Mouse (Mus musculus) layer of hippocampus, postnatal 10 days (tissue): ENCODE measurements around the gene Sertad2. TPM values are rescaled to one million over a fixed set of nuclear protein-coding genes. Genes with fewer than 3 reads are reported as not detected.

Experiments used
- DNase-seq, 2 experiments: peaks; one replicate each; pipeline ENCODE4 v3.0.0; 2021; ENCODE audit warnings: low spot score in 2 of 2
- total RNA-seq, 2 experiments: library from RNA; stranded (reverse); gene quantifications; 2 replicates each; pipeline ENCODE4 v1.2.3; 2021

The Sertad2 gene
- total RNA-seq, 2 experiments from 2014 or later, result 21.4 to 24.8 TPM

DNA sequence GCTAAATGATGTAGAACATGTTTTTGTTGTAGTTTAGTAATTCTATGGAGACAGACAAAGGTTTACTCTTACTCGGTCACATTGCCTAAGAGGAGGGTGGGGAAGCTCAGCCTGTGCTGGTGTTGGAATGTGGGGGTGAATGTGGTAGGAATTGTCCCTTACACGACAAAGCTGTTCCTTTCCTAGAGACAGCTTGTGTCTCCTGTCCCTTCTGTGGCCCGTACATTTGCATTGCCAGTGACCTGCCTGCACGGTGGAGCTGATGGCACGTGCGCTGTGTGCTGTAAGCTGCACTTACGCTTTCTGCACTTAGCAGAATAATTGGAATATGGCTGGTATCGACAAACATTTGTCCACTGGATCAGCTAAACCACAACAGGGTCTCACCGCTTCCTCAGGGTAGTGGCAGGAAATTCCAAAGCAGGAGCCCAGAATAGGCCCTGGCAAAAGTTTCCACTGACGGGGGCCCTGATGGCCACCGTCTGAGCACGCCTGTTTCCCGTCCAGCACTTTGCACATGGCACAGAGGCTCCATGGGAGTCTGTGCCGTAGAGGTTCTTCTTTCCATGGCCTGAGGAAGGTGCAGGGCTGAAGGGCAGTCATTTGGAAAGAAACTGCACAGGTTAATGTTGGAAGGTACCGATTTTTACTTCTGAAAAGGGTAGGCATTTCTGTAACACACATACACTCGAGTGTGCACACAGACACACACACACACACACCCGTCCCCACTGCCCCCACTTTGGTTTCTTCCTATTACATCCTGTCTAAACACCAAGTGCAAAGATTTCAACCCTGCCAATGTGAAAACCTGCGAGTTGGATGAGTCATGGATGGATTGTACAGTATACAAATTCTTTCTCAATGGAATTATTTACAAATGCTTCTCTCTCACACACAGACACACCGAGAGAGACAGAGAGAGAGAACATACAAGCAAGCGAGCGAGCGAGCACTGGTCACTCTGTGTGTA, 51.5 kb downstream of the Sertad2 start:
- no peak for DNase-seq

DNA sequence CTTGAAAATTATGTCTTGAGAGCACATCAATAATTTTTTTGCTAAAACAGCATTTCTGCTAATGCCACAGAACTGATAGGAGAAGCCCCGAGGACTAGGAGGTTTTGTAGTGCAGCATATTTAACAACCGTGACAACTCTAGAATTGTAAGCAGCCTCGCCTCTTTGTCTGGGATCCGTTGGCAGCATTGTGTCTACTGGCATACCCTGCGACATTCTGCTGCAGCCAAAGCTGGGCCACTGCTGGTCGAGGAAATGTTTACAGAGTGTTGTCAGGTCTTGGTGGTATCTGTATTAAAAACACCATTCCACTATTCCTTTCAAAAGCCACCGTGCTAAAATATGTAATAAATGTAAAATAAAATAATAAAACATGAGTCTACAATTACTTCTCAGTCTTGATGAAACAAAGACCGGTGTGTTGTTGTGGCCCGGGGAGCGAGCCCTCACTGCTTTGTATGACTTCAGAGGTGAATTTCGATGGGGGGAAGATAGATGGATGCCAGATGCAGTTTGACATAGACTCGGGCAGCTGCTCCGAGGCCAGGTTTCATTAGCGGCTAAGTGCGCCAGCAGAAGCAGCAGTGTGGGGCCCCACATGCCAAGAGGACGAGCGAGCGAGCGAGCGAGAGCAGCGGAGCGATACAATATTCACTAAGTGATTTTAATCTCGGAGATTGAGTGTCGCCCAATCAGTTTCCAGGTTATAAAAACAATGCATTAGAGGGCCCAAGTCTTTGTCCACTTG, 60.2 kb downstream of the Sertad2 start:
- peak; percentile 46 to 54 for DNase-seq

DNA sequence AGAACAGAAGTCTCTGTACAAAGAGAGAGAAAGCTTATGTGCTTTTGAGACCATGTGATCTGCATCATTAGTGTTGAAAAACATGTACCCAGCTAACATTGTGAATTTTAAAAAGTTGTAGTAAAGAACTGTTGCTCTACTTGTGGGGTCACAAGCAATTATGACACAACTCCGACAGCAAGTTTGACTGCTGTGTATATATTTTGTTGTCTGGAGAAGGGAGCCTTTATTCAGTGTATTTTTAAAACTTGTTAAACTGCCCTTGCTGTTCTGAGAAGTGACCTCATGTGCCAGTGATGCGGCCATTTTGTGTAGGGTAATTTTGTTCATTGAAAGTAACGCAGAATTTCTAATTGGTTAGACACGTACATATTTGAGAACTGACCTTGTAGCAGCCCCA, 61.1 kb downstream of the Sertad2 start:
- no peak for DNase-seq

- no peak for DNase-seq
These were observed 62.6 kb downstream of the Sertad2 start for GRCm38 (mm10) chr11:20605613-20606012.

GRCm38 (mm10) chr11:20608442-20608841, 65.4 kb downstream of the Sertad2 start:
- DNase-seq, result no peak

- DNase-seq, result no peak
These were observed 70.2 kb downstream of the Sertad2 start for GRCm38 (mm10) chr11:20613223-20613622.

DNA sequence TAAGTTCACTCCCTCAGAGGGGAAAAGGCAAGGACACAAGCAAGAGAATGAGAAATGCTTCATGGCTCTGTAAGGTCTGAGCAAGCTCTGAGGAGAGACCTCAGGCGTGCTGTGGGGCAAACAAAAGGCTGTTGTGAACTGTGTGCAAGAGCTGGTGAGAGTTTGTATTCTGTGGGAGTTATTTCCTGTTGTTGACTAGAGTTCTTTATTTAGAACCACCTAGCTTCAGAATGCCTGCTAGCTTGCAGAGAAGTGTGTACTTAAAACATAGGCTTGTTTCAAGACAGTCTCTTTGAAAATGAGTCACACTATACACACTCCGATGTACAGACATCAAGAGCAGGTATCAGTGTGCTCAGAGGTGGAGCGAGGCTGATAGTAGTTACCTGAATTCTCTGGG, 73.0 kb downstream of the Sertad2 start:
- no peak for DNase-seq

- DNase-seq, result no peak
These were observed 84.1 kb downstream of the Sertad2 start for GRCm38 (mm10) chr11:20627146-20627545.

DNA sequence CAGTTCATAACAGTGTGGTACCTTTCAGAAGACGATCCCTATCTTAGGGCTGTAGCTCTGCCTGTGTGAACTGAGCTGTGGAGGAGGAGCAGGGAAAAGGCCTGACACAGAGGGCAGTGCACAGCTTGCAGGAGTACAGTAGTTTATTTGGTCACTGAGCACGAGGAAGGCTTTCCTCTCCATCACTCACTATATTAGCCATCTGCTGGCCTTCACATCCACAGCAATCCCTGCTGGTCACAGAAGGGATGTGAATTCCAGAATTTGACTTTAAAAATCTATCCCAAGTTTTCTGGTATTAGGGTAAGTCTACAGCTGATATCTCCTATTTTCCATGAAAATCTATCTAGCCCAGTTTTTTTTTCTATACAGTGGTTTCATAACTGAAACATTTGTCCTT, 85.2 kb downstream of the Sertad2 start:
- DNase-seq, result no peak

DNA sequence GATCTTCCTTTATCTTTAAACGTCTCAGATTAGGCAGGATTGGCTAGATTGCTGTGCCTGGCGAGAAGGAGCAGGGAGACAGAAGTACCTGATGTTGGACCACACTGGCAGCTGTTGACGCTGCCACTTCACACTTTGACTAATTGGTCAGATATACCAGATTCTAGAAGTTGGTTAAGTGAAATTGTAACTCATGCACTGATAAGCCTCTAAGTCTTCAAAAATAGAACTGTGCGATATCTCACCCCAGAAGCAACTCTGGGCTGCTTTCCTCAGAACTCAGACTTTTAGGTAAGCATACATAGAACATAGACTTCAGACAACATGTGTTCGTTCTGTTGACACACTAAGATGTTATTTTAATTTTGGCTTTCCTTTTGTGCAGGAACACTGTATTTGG, 86.6 kb downstream of the Sertad2 start:
- no peak for DNase-seq

DNA sequence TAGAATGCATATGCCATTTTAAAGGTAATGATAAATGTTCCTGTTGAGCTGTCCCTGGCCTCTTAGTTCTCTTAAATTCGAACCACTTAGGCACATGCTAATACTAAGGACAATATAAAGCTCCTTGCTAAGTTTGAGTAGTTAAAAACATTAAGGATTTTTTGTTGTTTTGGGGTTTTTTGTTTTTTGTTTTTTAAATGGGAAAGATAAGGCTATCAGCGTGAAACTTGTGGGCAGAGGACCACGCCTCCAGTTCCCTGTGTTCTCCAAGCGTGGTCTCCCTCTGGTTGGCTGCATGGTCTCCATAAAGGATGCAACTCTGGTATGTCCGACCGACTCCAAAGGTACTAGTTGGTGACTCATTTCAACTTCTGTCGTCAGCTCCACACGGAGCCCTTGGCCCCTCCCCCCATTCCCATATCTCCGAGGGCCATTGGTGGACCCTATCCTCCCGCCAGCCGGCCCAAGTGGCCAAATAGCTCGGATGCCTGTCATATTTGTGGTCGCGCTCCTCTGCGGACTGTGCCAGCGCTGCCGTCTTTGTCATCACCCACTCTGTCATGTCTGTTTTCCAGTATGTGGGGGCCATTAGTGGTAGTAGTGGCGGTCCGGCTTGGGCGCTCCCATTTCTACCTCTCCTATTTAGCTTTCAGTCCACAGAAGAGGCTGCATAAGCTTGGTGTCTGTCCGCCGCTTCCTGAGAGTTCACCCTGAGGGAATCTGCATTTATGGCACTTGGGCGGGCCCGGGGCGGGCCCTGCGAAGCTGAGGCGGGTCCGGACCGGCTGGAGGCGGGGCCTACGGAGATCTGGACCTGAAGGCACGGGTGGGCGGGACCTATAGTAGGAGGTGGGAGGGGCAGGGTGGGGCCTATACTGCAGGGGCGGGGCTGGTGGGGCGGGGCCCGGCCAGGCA, 88.2 kb downstream of the Sertad2 start:
- DNase-seq, result peak; percentile 89 to 93

DNA sequence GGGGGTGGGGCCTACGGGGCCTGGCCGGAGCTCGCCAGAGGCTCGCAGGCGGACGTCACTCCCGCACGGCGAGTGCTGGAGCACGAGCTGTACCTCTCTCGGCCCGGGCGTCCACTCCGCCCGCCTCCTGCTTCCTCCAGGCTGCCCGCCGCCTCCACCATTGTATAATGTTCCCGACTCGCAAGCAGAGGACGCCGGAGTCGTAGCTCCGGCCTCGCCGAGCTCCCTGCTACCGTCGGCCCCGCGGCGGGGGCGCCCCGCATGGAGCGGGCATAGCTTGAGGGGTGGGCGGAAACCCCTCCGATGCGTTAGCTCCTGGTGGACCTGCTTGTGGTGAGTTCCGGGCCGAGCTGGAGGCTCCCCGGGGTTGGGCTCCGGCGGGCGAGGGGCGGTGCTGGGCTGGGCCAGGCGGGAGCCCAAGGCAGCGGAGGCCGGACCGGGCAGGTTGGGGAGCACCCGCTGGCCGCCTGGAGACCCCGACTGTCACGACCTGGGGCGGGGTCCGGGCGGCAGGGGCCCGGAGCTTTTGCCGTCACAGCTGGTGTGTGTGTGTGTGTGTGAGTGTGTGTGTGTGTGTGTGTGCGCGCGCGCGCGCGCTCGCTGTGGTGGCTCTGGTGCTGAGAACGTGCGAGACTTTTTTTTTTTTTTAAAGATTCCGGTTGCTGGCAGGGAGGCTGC, 89.0 kb downstream of the Sertad2 start:
- DNase-seq, result peak in 1 of 2 experiments; percentile 74

- DNase-seq, result no peak
These were observed 89.5 kb downstream of the Sertad2 start for GRCm38 (mm10) chr11:20632619-20632965.

- no peak for DNase-seq
These were observed 91.5 kb downstream of the Sertad2 start for GRCm38 (mm10) chr11:20634543-20634942.

- DNase-seq, result no peak
These were observed 92.6 kb downstream of the Sertad2 start for GRCm38 (mm10) chr11:20635646-20636045.

GRCm38 (mm10) chr11:20636114-20636513, 93.1 kb downstream of the Sertad2 start:
- DNase-seq, result no peak

DNA sequence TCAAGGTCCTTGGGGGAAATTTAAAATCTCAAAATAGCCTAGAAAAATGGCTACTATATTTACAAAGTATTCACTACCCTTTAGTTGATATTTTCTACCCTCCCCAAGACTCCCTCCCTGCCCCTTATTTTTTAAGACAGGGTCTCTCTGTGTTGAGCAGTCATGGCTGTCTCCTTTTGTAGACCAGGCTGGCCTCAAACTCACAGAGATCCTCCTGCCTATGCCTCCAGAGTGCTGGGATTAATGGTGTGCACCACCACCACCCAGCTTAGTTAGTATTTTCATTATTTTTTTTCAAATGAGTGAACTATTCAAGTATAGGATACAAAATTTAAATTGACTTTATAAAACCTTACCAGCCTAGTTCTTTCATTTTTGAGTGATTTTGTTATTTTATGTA, 94.0 kb downstream of the Sertad2 start:
- no peak for DNase-seq

GRCm38 (mm10) chr11:20638841-20639240, 95.8 kb downstream of the Sertad2 start:
- DNase-seq, result peak; percentile 79 to 80

DNA sequence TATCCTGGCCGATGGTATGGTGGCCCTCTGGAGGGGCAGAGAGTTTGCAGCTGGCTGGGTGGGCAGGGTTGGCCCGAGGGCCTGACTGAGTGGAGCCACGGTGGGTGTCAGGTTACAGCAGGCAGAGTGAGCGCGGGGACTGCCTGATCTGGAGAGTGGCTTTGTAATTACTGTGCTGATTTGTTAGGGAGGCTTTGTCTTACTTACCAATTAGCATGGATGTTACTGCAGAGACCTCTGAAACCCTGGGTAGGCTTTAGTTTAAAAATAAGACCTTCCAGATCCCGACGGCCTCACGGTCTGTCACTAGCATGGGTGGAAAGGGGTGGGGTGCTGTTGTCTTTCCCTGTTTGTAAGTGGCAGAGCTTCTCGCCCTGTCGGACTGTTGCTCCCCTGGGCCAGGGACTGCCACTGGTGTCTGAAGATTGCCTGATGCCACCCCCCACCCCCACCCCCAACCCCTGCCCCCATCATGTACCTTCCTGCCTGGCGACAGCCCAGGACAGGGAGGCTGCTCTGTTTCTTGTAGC, 96.9 kb downstream of the Sertad2 start:
- no peak for DNase-seq

DNA sequence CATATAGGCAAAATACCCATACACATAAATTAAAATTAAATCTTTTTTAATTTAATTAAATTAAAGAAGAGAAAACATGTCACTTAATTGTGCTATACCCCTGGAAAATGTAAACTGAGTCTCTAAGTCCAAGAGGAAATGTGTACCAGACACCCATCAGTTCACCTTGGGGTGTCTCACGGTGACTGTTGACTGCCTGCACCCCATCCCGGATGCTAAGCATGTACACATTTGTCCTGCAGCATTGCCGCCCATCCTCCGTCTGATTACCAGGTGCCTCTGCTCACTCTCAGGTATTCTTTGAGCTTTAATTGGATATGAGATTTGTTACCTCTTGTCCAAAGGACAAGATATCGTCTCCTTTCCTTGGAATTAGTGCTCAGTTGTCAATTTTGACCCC, 99.3 kb downstream of the Sertad2 start:
- DNase-seq, result no peak
